Mouse (Mus musculus): ENCODE measurements around the gene Kif21a.

DNA sequence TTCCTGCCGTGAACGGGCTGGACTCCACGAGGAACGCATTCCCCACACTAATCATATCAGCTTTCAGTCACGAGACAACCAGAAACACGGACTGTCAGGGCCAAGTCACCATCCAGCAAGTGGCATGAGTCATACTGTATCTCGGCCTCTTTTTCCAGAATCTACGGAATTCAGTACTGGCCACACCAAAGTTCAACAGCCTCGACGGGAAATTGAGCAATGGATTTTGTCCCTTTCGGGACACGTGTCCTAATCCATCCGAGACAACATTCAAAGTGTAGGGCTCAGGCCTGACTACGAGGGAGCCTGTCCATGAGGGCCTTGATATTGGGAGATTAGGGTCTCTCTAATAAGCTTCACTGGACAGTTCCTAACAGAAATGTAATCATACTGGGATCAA is 57.4 kb downstream of the Kif21a start:
- TF ChIP-seq CTCF (IDR thresholded peaks at IDR 0.05; ENCODE audit: borderline replicate concordance, insufficient read depth, low read depth, low read length), result no peak
- TF ChIP-seq POLR2A (IDR thresholded peaks at IDR 0.05; ENCODE audit: borderline replicate concordance, insufficient read depth, low read length), result no peak
